Mouse (Mus musculus): ENCODE data around the gene Ets1. TPM values are rescaled to one million over a fixed set of nuclear protein-coding genes. Genes with fewer than 3 reads are reported as not detected.

Ets1 gene
- polyA plus RNA-seq, 1 experiment from 2014 or later, result 36.6 TPM

GRCm38 (mm10) chr9:32748552-32748951 lies 112.5 kb downstream of the Ets1 start:
- no peaks in the 10 kb centered on the region for H3K9me3 ChIP-seq
- H3K27ac ChIP-seq, result no peak overlapping the region
- H3K4me3 ChIP-seq, result no peak overlapping the region
- H3K27me3 ChIP-seq (replicated peaks), result no peaks in the 10 kb centered on the region
- WGBS, result 96% methylated on average over 5 of the region's 5 CpGs
- H3K4me1 ChIP-seq, result no peaks in the 10 kb centered on the region
- no peak overlapping the region for H3K9ac ChIP-seq
- ATAC-seq (ENCODE audit: low FRiP score, low read depth), result no peak
- H3K36me3 ChIP-seq, result no peaks in the 10 kb centered on the region
- no peak overlapping the region for H3K4me2 ChIP-seq (replicated peaks)

- no peak overlapping the region for H3K9ac ChIP-seq
- H3K4me2 ChIP-seq (replicated peaks), result no peak overlapping the region
- no peaks in the 10 kb centered on the region for H3K36me3 ChIP-seq
- H3K27me3 ChIP-seq (replicated peaks), result no peaks in the 10 kb centered on the region
- no peaks in the 10 kb centered on the region for H3K9me3 ChIP-seq
- H3K4me3 ChIP-seq, result no peak overlapping the region
- 80% methylated on average over 13 of the region's 13 CpGs for WGBS
- no peak overlapping the region for H3K27ac ChIP-seq
- no peaks in the 10 kb centered on the region for H3K4me1 ChIP-seq
- ATAC-seq (ENCODE audit: low FRiP score, low read depth), result no peak
These were observed 113.9 kb downstream of the Ets1 start for GRCm38 (mm10) chr9:32749721-32750480.

DNA sequence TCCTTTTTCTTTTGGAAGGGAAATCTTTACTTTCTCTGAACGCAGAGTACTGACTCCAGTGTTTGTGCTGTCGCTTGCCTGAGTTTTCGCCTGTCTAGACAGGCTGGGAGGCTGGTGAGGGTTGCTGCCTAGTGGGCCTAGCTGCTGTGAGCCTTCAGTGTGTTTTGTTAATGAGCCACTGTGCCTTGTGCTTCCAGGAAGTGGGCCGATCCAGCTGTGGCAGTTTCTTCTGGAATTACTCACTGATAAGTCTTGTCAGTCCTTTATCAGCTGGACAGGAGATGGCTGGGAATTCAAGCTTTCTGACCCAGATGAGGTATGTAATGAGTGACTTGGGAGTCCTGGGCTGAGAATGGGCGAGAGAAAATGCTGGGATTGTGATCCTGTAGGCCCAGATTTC lies 116.6 kb downstream of the Ets1 start:
- 80% methylated on average over 5 of the region's 5 CpGs for WGBS
- Histone ChIP-seq H3K4me3 (no peak overlapping the region), H3K4me2 (replicated peaks) (no peak overlapping the region), H3K27me3 (replicated peaks) (no peaks in the 10 kb centered on the region), H3K9me3 (no peaks in the 10 kb centered on the region), H3K9ac (no peak overlapping the region), H3K27ac (no peak overlapping the region), H3K36me3 (no peaks in the 10 kb centered on the region), H3K4me1 (no peaks in the 10 kb centered on the region)
- ATAC-seq (ENCODE audit: low FRiP score, low read depth), result no peak

GRCm38 (mm10) chr9:32754311-32754710 lies 118.3 kb downstream of the Ets1 start:
- H3K4me3 ChIP-seq, result no peak overlapping the region
- H3K9ac ChIP-seq, result no peak overlapping the region
- ATAC-seq (ENCODE audit: low FRiP score, low read depth), result no peak
- WGBS, result 87% methylated on average over 15 of the region's 15 CpGs
- no peaks in the 10 kb centered on the region for H3K36me3 ChIP-seq
- no peak overlapping the region for H3K4me2 ChIP-seq (replicated peaks)
- no peaks in the 10 kb centered on the region for H3K27me3 ChIP-seq (replicated peaks)
- H3K4me1 ChIP-seq, result no peaks in the 10 kb centered on the region
- H3K27ac ChIP-seq, result no peak overlapping the region
- H3K9me3 ChIP-seq, result no peaks in the 10 kb centered on the region

DNA sequence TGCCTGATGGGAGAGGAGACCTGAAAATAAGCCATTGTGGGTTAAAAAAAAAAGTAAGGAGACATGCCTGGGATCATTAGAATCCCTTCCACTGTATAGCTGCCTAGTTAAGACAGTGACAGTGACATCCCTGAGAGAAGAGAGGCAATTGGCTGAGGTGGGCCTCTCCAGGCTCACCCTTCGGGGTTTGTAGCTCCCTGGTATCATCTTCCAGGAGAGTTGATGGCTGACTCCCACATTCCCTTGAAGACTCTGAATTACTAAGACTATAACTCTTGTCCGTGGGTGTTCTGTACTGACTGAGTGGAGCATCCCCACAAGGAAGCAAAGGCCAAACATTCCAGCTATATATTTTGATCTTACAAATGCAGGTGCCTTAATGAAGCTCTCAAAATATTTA lies 120.0 kb downstream of the Ets1 start:
- no peak for ATAC-seq (ENCODE audit: low FRiP score, low read depth)
- no peak overlapping the region for H3K4me2 ChIP-seq (replicated peaks)
- no peaks in the 10 kb centered on the region for H3K36me3 ChIP-seq
- WGBS, result 79% methylated on average over 2 of the region's 2 CpGs
- no peaks in the 10 kb centered on the region for H3K27me3 ChIP-seq (replicated peaks)
- H3K4me1 ChIP-seq, result no peaks in the 10 kb centered on the region
- H3K27ac ChIP-seq, result no peak overlapping the region
- H3K9me3 ChIP-seq, result no peaks in the 10 kb centered on the region
- H3K4me3 ChIP-seq, result no peak overlapping the region
- no peak overlapping the region for H3K9ac ChIP-seq

- Histone ChIP-seq H3K36me3 (no peaks in the 10 kb centered on the region), H3K27ac (no peak overlapping the region)
- WGBS, result 91% methylated on average over 5 of the region's 5 CpGs
These were observed 122.4 kb downstream of the Ets1 start for GRCm38 (mm10) chr9:32758280-32758905.

DNA sequence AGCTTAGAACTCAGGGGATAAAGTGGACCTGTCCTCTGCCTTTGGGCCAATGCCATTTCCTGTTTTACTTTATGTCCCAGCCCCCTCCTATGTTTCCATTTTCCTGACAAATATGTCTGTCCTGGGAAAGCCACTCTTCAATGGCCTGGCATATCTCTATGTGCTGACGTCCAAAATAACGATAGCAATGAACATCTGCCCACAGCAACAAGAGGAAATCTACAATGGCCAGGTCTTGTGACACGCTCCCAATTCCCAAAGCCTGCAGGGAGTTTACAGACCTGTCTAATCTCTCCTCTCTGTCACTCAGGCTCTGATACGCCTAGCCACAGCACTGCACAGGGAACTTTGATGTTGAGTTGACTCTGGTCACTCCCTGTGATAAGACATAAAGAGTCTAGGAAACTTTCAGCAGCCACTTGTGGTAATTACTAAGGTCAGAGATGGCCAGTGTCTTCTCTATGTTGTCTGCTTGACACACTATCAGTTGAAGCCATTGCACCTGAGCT lies 124.7 kb downstream of the Ets1 start:
- no peak for ATAC-seq (ENCODE audit: low FRiP score, low read depth)
- H3K4me2 ChIP-seq (replicated peaks), result no peak overlapping the region
- H3K36me3 ChIP-seq, result no peaks in the 10 kb centered on the region
- no peak overlapping the region for H3K27ac ChIP-seq
- no peaks in the 10 kb centered on the region for H3K9me3 ChIP-seq
- no peak overlapping the region for H3K9ac ChIP-seq
- no peaks in the 10 kb centered on the region for H3K27me3 ChIP-seq (replicated peaks)
- H3K4me1 ChIP-seq, result no peaks in the 10 kb centered on the region
- no peak overlapping the region for H3K4me3 ChIP-seq
- WGBS, result 94% methylated on average over 4 of the region's 4 CpGs

More at GRCm38 (mm10) chr9:32758280-32758905, 122.4 kb downstream of the Ets1 start:
- Histone ChIP-seq H3K4me3 (no peak overlapping the region), H3K27me3 (replicated peaks) (no peaks in the 10 kb centered on the region), H3K9me3 (no peaks in the 10 kb centered on the region), H3K9ac (no peak overlapping the region), H3K4me1 (no peaks in the 10 kb centered on the region), H3K4me2 (replicated peaks) (no peak overlapping the region)
- no peak for ATAC-seq (ENCODE audit: low FRiP score, low read depth)

GRCm38 (mm10) chr9:32761326-32761725 lies 125.3 kb downstream of the Ets1 start:
- Histone ChIP-seq H3K27ac (no peak overlapping the region), H3K9ac (no peak overlapping the region), H3K9me3 (no peaks in the 10 kb centered on the region), H3K4me2 (replicated peaks) (no peak overlapping the region), H3K4me3 (no peak overlapping the region), H3K4me1 (no peaks in the 10 kb centered on the region), H3K36me3 (no peaks in the 10 kb centered on the region), H3K27me3 (replicated peaks) (no peaks in the 10 kb centered on the region)
- WGBS, result 76% methylated on average over 2 of the region's 2 CpGs
- no peak for ATAC-seq (ENCODE audit: low FRiP score, low read depth)

- no peaks in the 10 kb centered on the region for H3K4me1 ChIP-seq
- ATAC-seq (ENCODE audit: low FRiP score, low read depth), result no peak
These were observed 128.4 kb downstream of the Ets1 start for GRCm38 (mm10) chr9:32764374-32764773.

DNA sequence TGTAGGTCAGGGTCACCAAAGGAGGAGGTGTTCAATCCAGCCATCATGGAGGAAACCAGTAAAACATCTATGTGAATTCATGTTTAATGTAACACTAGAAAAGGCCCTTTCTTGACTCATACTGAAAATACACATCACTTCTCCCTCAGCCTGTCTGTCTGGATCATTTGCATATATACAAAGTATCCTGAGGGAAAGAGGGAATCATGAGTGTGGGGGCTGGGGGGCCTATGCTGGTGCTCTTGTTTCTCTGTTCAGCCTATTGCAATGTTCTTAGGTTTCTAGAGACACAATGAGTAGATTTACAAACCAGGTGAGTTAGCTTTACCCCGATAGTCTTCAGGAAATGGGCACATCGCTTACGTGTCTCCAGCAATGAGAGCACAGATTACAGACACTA lies 129.1 kb downstream of the Ets1 start:
- ATAC-seq (ENCODE audit: low FRiP score, low read depth), result no peak
- Histone ChIP-seq H3K27ac (no peak overlapping the region), H3K9me3 (no peaks in the 10 kb centered on the region), H3K4me1 (no peaks in the 10 kb centered on the region), H3K4me2 (replicated peaks) (no peak overlapping the region), H3K36me3 (no peaks in the 10 kb centered on the region), H3K27me3 (replicated peaks) (no peaks in the 10 kb centered on the region), H3K4me3 (no peak overlapping the region), H3K9ac (no peak overlapping the region)
- WGBS, result 94% methylated on average over 3 of the region's 3 CpGs

More at GRCm38 (mm10) chr9:32764374-32764773, 128.4 kb downstream of the Ets1 start:
- H3K27me3 ChIP-seq (replicated peaks), result no peaks in the 10 kb centered on the region
- no peak overlapping the region for H3K9ac ChIP-seq
- WGBS, result 78% methylated on average over 9 of the region's 9 CpGs
- no peak overlapping the region for H3K4me2 ChIP-seq (replicated peaks)
- no peaks in the 10 kb centered on the region for H3K9me3 ChIP-seq
- H3K36me3 ChIP-seq, result no peaks in the 10 kb centered on the region
- no peak overlapping the region for H3K4me3 ChIP-seq
- H3K27ac ChIP-seq, result no peak overlapping the region

DNA sequence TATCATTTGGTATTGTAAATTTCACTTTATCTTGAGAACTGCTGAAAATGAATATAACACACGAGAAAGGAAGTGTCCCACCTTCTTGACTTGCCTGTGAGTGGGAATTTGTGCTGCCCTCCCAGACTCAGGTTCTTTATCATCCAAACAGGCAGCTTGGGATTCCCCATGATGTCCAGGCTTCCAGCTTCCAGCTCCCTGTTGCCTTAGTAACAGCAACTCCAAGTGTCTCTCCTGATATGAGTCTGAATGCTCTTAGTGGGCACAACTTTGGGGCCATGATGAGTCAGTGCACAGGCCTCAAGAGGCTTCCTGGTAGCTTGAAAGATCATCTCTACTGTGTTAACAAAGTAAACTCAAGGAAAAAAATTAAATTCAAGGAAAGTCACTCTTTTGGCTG lies 142.8 kb downstream of the Ets1 start:
- WGBS, result 64% methylated on average over 1 of the region's 1 CpGs
- Histone ChIP-seq H3K4me1 (no peaks in the 10 kb centered on the region), H3K27me3 (replicated peaks) (no peaks in the 10 kb centered on the region), H3K36me3 (no peaks in the 10 kb centered on the region), H3K4me2 (replicated peaks) (no peak overlapping the region), H3K9ac (no peak overlapping the region), H3K4me3 (no peak overlapping the region), H3K9me3 (no peaks in the 10 kb centered on the region), H3K27ac (no peak overlapping the region)
- no peak for ATAC-seq (ENCODE audit: low FRiP score, low read depth)

DNA sequence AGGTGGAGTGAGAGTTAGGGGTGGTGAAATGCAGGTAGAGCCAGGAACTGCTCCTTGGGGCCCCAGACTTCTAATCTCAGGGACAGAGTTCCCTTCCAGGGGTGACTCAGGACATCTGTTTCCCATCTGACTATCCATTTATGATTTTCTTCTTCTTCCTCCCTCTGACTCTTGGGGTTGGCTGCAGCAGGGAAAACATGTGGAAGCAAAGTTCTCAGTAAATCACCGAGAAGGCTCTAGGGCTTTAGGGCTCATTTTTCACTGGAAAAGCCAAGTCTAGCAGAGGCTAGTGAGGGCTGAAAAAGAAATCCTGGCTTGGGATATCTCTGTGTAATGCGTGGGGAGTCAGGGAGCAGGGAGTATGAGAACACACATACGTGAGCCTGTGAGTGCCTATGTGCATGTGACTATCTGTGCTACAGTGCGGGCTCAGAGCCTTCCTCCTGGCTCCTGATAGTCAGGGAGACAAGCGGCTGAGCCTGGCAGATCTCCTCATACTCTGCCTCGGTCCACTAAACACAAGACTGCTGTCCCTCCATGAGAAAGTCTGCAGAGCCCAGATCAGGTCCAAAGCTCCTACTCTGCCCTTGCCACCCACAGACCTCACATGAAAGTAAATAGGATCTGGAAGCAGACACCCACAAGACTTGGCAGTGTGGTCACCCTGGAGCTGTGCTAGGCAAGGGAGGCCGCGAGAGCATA lies 146.5 kb downstream of the Ets1 start:
- H3K36me3 ChIP-seq, result no peaks in the 10 kb centered on the region
- WGBS, result 82% methylated on average over 8 of the region's 8 CpGs
- no peak for ATAC-seq (ENCODE audit: low FRiP score, low read depth)
- no peaks in the 10 kb centered on the region for H3K4me1 ChIP-seq
- no peaks in the 10 kb centered on the region for H3K27me3 ChIP-seq (replicated peaks)
- no peak overlapping the region for H3K9ac ChIP-seq
- no peak overlapping the region for H3K27ac ChIP-seq
- H3K9me3 ChIP-seq, result no peaks in the 10 kb centered on the region
- no peak overlapping the region for H3K4me2 ChIP-seq (replicated peaks)
- no peak overlapping the region for H3K4me3 ChIP-seq

Data from neural tube, embryonic 12.5 days (tissue).